Mouse (Mus musculus): ENCODE results near the gene Bri3bp. TPM values are rescaled to one million over a fixed set of nuclear protein-coding genes. Genes with fewer than 3 reads are reported as not detected.
"Not testable (repeated sequence)": the region's sequence is repeated elsewhere in the genome, so short reads cannot be mapped to it uniquely, and the experiment has no call there.

The Bri3bp gene
- 10 to 100 TPM; 48.0 to 62.4 TPM for total RNA-seq (2021)
- long read RNA-seq, experiment 1, full-length matches to known transcripts = 68 of 72 reads
- long read RNA-seq, experiment 1, partial matches to known transcripts = 0 of 72 reads
- long read RNA-seq, experiment 1, other reads (novel, unspliced or antisense) = 4 of 72 reads
- long read RNA-seq, experiment 2, full-length matches to known transcripts = 44 of 47 reads
- long read RNA-seq, experiment 2, partial matches to known transcripts = 0 of 47 reads
- long read RNA-seq, experiment 2, other reads (novel, unspliced or antisense) = 3 of 47 reads

DNA sequence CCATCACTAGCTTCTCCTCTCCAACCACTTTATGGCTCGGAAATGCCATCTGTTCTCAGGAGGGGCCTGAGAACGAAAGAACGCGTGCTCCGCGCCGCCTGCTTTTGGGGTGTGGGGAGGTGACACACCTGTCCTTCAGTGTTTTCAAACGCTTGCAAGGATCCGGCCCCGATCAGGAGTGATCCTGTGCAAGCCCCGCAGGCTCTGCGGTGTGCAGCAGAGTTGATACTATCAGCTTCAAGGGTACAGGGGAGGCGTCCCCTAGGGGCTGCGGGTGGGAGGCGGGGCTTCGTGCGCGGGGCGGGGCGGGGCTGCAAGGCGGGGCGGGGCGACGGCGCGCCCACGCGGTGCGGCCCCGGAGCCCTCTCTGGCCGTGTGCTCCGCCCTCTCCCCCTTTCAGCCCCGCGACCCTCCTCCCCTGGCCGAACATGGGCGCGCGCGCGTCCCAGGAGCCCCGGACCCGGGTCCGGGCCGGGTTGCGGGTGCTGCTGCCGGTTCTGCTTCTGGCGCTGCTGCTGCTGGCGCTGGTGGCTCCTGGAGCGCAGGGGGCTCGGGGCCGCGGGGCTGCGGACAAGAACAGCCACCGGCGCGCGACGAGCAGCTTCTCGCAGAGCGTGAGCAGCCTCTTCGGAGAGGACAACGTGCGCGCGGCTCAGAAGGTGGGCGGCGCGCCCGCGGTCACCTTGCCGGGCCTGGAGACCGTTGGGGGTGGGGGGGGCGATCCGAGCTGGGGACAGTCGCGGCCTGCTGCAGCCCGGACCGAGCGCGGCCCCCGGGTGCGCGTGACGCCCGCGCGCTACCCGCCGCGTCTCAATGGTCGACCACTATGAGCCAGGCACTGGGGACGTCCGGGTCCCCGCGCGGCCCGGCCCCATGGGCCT, at the start of gene Bri3bp:
Bri3bp (plus strand) TSS at position 335 of the 881 bp plus-strand sequence.
- peak; percentile 60 to 68 for DNase-seq
- intact Hi-C loops (cut with DNase I) = no loop called here

DNA sequence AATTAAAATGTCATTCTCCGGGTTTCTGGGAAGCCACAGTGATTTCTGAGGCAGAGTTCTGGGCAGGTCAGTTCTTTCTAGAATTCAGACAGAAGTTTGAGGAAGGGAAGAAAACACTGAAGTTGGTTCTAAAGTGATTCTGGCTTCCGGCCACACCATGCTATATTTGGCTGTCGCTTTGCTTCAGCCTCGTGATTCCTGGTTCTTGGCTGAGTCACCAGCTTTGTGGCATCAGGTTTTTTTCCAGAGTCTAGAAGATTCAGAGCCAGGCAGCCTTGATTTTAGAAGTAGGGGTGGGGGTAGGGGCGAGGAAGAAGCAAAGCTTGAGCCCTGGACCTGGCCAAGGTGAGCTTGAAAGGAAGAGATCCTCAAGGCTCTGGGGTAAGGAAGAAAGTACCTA, 49.8 kb upstream of the Bri3bp start:
- intact Hi-C loops (cut with DNase I) = no loop called here
- peak; percentile 68 to 78 for DNase-seq

DNA sequence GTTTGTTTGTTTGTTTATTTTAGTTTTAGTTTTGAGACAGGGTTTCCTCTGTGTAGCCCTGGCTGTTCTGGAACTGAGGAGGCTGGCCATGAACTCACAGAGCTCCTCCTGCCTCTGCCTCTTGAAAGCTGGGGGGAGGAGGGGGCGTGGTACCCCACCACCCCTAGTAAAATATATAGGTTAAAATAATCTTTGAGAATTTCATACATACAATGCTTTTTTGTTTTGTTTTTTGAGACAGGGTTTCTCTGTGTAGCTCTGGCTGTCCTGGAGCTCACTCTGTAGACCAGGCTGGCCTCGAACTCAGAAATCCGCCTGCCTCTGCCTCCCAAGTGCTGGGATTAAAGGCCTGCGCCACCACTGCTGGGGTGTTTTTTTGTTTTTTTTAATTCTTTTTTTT, 49.2 kb upstream of the Bri3bp start:
- DNase-seq; intact Hi-C loops (cut with DNase I): not testable (repeated sequence)

DNA sequence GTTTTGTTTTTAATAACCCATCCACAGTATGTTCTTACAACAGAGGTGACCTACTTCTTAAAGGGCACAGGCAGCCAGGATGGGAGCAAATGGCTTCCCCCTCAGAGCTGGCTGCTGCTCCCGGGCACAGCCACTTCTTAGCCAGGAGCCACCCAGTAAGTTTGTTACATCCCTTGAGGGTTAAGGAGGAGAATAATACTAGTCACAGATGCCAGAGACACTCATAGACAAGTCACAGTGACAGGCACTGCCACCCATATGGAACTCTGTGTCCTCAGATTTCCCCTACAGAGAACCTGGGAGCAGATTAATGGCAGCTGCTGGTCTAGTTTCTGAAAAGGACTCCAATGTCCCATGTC, 48.8 kb upstream of the Bri3bp start:
- intact Hi-C loops (cut with DNase I) = no loop called here
- DNase-seq = no peak

DNA sequence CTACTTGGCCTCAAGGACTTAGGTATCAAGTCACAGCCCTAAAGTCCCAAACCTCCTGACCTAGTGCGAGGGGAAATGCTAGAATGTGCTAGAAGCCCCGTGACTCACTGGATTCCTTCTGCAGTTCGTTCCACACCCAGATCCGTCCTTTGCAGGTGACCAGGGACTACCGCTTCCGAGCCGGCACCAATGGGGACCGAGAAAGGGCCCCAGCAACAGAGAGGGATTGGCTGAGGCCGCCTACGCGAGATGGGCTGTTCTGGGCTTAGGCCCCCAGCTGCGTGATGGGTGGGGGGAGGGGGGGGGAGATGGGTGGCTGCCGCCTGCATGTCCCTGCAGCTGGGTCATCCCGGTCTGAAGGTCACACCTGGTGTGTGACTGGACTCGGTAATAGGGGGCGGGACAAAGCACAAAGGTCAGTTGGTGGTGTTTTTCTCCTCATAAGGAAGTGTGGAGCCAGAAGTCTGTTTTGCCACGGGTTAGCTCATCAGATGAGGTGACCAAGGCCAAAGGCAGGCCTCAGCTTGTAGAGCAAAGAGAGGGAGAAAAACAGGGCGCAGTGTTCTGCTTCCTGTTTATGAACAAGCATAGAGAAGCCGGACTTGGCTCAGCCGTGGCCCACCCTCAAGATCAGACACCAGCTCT, 48.3 kb upstream of the Bri3bp start:
- peak; percentile 96 to 97 for DNase-seq
- intact Hi-C loops (cut with DNase I) = no loop called here

DNA sequence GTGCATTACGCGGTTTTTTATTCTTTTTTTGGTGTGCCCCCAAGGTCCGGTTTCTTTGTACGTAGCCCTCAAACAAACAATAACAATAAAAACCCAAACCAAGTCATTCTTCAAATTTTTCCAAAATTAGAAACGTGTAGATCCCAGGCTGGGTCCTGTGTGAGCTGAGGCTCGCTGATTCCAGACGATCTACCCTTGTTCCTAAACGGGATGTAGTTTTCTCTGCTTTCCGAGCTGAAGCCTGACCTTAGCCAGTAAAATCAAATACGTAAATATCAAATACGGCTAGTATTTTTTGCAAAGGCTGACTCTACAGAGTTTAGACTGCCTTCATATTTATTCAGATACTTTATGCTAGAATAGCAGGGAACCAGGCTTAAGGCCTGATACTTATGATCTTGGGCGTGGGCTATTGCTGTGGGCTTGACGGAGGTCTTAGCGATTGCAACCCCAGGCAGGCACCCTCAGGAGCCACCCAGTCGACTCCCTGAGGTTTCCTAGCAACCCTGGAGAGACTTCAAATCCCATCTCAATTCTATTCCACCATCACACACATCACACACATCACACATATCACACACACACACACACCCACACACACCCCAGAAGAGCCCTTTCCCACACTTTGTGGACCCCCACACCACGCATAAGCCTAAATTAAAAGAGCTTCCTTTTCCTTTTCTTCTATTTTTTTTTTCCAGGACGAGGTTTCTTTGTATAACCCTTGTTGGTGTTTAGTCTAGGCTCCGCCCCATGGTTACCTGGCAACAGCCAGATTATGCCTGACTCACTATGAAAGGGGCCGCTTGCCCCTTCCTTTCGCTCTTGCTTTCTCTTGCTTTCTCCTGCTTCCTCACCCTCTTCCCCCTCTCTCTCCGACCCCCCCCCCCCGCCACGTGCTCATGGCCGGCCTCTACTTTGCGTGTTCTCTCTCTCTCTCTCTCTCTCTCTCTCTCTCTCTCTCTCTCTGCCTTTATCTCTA, 47.5 kb upstream of the Bri3bp start:
- intact Hi-C loops (cut with DNase I) = no loop called here
- DNase-seq = peak; percentile 70 to 80

DNA sequence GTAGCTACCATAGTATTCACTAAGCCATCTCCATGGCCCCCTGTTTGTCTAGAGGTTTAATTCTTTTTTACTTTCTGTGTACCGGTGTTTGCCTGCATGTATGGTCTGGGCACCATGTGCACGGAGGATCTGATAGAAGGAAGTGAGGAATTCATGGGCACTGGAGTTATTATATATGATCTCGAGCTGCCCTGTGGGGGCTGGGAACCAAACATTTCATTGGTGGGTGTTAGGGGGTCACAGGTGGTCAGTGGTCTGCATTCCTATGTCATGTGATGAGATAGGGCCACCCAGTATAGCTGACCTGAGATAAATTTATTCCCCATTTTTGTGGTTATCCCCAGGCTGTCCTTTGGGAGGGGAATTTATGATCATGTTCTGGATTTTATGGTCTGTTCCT, 46.4 kb upstream of the Bri3bp start:
- intact Hi-C loops (cut with DNase I) = no loop called here
- DNase-seq = no peak

DNA sequence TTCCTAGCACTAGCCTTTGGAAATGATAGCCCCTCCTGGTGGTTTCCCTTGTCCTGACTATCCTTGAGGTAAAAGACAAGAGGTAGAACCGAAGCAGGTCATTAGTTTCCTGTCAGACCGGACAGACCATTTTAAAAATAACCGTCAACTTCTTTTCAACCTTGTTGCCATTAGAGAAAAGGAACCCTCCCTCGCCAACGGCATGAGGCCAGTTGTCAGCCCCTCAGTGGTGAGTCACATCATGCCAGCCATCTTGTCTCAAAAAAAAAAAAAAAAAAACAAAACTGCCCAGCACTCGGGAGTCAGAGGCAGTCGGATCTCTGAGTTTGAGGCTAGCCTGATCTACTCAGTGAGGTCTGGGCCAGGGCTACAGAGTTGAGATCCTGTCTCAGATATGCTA, 40.5 kb upstream of the Bri3bp start:
- no peak for DNase-seq
- intact Hi-C loops (cut with DNase I) = no loop called here

DNA sequence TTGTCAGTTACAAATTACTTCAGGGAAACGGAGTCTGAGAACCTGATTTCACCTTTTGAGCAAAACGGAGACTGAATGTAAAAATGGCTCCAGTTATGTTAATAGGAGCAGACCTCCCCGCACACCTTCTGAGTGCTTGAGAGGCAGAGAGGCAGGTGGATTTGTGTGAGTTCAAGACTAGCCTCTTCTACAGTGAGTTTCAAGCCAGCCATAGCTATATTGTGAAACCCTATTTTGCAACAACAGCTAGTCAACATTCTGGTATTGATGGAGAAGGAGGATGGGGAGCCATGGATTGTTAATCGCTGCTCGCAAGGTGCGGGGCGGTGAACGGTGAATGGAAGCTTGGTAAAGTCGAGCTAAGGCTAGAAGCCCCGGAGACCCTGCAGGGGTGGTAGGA, 38.9 kb upstream of the Bri3bp start:
- no peak for DNase-seq
- intact Hi-C loops (cut with DNase I) = no loop called here

DNA sequence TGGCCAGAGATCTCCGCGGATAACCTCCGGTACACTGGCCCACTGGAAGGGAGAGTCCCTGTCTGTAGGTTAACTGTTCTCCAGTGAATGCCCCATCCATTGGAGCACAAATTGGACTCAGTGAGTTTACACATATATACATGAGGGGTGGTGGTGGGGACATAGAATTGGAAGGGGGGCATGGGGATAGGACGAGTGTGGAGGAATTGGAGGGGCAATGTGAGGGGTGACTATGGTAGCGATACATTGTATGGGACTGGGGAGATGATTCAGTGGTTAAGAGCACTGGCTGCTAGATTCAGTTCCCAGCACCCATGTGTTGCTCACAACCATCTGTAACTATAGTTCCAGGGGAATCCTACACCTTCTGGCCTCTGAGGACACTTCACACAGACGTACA, 38.4 kb upstream of the Bri3bp start:
- intact Hi-C loops (cut with DNase I) = no loop called here

DNA sequence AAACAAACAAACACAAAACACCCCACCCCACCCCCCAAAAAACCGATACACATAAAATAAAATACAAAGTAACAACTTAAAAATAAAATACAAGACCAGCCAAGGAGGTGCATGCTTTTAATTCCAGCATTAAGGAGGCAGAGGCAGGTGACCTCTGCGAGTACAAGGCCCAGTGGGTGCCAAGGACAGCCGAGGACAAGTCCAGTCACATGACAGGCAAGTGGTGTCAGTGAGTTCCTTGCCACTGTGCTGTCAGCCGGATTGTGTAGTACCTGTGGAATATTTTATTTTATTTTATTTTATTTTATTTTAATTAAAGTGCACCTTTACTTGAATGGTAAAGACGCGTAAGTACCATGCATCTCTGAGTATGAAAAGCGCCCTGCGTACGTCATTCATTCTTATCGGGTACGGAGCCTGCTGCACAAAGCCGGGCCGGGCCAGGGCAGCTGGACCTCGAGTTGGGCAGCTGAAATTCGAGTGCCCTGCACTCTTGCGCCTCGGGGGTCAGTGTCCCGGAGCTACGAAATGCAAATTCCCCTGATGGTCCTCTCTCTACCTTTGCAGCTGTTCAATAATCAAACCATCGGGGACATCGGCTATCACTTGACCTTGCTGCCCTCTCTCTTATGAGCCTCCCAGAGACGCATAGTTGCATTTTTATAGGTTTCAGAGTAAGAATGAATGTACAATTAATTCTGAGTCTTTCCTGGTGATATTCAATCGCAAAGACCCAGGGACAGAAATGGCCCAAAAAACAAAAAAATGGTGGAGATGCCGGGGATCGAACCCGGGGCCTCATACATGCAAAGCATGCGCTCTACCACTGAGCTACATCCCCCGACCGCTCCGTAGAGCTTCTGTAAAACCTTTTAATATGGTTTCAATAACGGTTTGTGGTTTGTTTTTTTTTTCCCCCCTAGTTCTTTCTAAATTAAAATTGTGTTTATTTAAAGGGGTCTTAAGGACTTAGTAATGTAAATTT, 37.6 kb upstream of the Bri3bp start:
- intact Hi-C loops (cut with DNase I) = loop anchor here (2.0 kb wide), 1 partner anchor 15 kb away; the partner anchor contains the start of gene Gm10382
- DNase-seq = peak; percentile 68 to 74

More for the DNA sequence above, 38.4 kb upstream of the Bri3bp start:
- no peak for DNase-seq

DNA sequence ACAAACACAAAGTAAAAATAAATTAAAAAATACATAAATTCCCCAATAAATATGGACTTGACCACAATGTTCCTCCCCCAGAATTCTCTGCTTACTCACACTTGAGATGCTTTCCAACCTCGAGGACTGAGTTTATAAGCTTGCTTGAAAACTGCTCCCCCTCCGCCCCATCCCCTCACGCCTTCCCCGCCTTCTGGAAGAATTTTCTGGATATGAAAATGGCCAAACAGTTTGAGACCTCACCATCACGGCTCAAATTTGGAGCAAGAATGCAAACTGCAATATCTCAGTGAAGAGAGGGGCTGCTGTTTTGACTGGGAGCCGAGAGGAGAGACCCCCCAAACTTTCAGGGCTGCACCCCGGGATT, 36.8 kb upstream of the Bri3bp start:
- no peak for DNase-seq
- intact Hi-C loops (cut with DNase I) = loop anchor here (2.0 kb wide), 1 partner anchor 16 kb away; the partner anchor contains the start of gene Gm10382

DNA sequence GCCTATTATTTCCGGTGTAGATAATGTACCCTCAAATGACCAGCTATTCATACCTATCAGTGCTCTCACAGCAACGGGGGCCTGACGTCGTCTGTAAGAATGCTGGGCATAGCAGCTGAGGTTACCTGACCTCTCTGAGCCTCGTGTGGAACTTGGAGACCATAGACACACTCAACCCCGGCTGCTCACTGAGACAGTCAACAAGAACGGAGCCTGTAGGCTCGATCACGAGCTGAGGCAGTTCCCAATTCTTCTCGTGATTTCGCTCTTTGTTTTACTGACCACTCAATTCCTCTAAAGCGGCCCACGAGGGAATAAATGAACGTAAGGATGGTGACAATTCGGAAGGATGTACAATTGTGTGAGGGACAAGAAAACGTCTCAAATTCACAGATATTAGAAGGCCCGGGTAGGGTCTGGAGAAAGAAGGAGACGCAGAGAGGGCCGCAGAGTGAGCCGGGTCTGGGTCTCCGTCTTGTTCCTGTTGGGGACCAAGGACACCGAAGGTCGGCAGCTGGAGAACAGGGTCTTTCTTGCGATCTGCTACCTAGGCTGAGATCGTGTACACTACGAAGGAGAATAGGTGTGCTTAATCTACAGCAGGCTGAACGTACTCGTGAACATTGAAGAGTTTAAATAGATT, 36.3 kb upstream of the Bri3bp start:
- intact Hi-C loops (cut with DNase I) = loop anchor here (2.0 kb wide), 1 partner anchor 16 kb away; the partner anchor contains the start of gene Gm10382
- peak; percentile 53 to 54 for DNase-seq

DNA sequence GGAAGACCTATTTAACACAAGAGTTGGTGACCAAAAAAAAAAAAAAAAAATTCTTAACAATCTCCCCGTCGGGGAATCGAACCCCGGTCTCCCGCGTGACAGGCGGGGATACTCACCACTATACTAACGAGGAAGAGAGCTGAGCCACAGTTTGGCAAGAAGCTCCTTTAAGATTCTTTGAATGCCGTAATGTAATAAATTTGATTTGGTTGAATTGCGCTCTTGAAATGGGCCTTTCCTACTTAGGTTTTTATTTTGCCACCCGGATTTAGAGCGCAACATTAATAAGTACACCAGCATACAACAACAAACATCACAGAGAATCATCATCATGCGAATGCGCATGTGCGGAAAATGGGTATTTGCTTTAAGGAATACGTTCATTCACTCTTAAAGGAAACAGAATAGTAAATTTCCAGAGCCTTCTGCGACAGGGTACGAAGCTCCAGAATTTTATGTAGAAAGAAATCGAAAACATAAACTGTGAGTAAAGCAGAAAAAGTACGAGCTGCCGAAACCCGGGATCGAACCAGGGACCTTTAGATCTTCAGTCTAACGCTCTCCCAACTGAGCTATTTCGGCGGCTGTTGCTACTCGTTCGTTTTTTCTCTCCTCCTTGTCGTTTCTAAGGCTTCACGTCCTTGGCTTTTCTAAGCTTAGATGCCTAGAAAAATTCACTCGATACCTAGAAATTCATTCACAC, 35.7 kb upstream of the Bri3bp start:
- intact Hi-C loops (cut with DNase I) = loop anchor here (2.0 kb wide), 1 partner anchor 17 kb away; the partner anchor contains the start of gene Gm10382
- DNase-seq = peak; percentile 84 to 89

DNA sequence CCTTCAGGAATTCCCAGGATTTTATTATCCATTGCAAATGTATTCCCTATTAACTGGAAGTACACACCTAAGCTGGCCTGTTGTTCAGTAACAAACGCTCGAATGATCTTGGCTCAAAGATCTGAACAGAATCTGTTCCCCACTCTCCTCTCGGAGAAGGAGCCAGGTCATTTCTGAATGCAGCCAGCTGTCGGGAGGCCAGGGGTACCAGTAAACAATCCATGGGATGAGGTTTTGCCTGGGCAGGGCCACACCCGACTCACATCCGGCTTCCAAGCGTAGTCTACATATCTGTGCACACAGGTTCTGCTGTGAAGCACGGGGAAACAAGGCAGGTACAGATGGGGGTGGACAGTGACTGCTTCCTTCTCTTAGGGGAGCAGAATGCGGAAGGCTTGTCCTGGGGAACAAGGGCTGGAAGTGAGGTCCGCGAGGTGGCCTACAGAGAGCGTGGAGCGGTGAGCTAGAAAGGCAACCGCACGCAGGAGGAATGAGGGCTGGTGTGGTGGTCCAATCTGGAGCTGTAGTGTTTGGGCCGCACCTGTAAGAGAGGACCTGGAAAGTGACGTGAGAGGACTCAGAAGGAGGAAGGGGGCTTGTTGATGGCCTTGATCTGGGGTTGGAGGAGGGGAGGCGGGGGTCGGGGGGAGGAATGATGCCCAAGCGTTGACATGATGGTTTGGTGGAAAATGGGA, 34.9 kb upstream of the Bri3bp start:
- intact Hi-C loops (cut with DNase I) = no loop called here

DNA sequence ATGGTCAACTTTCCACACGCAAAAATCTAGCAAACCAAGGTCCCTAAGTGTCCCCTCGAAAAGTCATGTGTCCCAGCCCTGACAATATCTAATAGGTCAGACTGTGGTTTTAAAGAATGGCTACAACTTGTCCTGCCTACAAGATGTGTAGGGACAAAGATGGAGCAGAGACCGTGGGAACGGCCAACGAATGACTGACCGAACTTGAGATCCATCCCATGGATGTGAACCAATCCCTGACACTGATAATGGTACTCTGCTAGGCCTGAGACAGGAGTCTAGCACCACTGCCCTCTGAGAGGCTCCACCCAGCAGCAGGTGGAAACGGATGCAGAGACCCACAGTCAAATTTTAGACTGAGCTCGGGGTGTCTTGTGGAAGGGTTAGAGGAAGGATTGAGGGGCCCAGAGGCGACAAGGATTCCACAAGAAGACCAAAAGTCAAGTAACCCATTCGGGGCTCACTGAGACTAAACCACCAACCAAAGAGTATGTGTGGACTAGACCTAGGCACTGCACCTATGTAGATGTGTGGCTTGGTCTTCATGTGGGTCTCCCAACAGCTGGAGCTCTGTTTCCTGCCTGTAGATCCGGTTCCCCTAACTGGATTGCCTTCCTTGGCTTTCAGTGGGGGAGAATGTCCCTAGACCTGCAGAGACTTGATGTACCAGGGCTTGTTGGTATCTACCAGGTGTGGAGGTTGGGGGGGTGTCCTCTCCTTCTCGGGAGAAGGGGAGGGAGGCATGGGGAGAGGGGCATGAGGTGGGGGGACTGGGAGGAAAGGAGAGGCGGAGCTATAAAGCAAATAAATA, 34.1 kb upstream of the Bri3bp start:
- intact Hi-C loops (cut with DNase I) = no loop called here
- DNase-seq = no peak

More for the DNA sequence above, 34.9 kb upstream of the Bri3bp start:
- DNase-seq = peak; percentile 64
